Mouse (Mus musculus): ENCODE results near the gene Zfhx3.

Zfhx3 gene

DNA sequence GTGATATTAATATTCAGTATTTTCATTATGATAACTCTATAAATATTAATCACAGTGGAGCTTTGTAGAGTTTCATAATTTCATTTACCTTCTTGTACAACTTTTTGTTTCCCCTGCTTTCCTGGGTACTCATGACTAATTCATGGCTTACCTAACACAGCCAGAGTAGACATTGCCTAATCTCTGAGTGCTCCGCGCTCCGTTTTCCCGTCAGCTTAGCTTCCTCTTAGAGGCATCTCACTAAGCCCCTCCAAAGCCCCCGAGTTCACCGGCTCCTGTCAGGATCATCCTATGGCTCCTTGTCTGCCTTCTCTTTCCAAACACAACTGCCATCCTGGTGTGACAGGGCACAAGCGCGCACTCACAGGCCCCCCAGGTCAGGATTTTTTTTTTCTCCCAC, 916.6 kb downstream of the Zfhx3 start:
- DNase-seq (ENCODE audit: low spot score): no peak

DNA sequence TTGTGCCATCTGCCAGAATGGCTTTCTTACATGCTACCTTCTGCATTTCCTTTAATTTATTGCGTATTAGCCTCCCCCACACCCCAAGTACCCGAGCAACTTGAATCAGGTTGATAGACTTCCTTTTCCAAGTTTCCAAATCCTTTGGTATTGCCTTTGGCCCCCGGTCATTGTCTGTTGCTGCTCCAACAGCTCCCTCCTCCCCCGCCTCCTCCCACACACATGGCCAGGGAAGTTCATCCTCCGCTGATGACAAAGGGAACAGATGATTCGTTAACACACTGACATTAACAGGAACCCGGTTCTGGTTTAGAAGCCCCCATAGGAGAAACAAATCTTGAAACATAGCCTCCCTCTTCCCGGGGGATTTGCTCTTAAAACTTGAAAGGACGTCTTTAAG, 917.5 kb downstream of the Zfhx3 start:
- no peak for DNase-seq (ENCODE audit: low spot score)

DNA sequence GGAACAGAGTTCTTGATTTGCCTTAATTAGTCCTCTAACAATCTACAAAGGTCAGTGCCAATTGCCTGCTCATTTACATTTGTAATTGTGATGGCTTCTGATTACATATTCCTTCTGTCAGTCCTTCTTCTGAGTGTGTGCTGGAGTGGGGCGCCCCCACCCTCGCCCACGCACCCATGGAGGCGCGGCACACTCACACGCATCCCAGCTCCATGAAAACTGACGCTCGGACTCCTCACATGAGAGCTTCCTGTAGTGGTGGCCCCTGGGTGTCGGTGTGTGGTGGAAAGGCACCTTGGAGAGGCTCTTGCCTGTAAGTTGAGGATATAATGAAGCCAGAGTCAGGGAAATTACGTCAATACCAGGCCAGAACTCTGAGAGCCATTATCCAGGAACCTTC, 921.0 kb downstream of the Zfhx3 start:
- DNase-seq (ENCODE audit: low spot score): no peak

DNA sequence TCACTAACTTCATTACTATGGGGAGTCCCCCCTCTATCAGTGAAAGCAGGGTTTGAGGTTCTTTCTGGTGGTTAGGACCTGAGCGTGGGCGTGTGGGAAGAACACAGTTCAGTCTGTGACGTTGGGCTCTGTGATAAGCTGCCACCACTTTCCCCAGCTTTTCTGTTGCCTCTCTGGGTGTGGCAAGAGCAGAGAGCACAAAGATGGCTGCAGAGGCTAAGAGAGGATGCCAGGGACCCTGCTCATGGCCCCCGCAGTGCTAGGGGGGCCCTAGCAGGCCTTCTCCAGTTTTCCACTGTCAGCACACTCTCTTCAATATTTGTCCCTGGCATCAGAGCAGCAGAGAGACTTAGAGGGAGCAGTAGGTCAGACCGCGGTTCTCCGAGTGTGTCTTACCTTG, 924.0 kb downstream of the Zfhx3 start:
- peak; percentile 29 for DNase-seq (ENCODE audit: low spot score)

DNA sequence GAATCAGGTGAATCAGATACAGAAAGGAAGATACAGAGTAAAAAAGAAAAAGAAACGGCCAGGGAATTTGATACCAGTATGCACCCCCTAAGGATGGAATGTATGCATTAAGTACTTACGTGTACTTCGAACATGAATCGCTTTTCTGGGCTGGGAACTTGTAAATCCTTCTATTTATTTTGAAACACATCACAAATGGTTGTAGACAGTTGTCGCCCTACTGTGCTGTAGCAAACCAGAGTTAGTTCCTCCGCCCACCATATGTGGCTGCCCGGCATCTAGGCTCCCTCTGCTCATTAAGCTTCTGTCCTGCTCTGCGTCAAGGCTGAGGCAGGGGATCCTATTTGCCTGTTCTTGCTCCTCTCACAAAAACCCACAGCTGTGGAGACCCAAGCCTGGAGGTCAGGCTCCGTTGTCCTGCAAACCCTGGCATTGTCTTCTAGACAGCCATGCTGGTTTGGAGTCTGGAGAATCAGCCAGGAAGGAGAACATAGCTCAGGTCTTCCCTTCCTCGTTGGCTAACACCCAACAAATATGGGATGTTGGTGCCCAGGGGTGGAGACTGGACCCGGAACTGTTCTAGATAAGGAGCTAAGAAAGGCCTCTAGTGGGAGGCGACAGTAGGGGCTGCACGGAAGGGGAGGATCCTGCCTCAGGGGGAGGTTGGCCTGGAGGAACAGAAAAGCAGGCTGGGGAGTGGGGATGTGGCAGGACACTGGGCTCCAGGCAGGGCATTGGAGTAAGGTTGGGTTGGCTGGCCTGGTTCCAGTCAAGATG, 925.2 kb downstream of the Zfhx3 start:
- DNase-seq (ENCODE audit: low spot score): no peak

DNA sequence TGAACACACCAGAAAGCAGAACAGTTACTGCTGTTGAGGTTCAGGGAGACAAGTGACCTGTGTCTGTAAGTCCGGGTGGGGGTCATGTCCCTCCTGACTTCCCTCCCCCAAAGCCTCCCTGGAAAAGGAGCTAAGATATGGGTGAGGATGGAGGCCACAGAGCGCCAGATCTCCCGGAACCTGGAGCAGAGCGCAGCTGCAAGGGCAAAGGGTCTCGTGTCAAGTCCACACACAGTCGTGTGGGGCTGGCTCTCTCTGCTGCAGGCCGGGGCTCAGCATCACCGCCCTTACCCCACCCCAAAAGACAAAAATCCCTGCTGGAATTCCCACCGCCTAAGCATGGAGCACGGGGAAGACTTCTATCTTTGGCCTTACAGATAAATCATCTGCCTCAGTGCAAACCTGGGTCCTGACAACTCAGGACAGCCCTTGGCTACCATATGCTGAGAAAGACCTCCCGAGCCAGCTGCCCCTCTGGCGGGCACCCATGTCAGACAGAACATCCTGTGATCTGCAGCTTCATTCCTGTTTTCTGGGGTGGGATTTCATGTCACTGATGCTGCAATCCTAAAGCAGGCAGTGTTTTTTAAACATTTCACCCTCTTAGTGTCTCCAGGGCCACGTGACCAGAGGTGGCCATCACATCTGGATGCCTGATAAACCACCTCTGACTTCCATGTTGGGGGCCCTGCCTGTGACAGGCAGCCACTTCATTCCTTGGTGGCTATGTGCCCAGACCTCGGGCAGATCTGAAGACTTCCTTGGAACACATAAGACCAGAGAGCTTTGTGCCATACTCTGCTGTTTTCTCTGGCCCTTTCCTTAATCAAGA, 926.0 kb downstream of the Zfhx3 start:
- DNase-seq (ENCODE audit: low spot score): no peak

DNA sequence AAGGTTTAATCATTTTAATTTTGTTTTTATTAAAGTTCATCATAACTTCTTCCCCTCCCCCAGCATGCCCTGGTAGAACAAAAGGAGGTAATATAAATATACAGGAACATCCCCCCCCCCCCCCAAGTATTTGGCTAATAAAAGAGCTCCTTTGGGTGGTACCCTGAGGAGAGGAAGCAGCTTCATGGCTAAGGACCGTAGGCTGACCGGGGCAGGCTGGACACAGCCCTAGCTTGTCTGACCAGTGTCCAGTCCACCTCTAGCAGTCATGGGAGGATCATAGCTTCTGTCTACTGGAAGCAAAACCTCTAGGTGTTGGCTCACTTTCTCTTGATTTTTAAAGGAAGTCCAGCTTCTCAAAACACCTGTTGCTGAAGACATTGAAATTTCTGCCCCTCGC, 927.0 kb downstream of the Zfhx3 start:
- no peak for DNase-seq (ENCODE audit: low spot score)

DNA sequence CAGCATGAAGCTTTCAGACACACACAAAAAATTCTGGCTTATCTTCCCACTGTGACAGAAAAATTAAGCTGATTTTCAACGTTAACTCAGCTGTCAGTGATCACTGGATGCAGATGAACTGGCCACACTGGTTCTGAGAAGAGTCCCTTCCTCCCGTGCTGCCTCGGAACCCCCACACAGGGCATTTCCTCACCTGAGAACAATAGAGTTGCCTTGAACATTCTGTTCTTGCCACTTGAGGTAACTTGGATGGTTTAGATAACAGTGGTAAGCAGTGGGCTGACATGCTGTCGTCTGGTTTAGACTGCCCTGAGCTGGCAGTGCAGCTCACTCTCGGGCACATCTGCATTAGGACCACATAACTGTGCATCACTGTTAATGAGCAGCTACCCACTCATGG, 927.5 kb downstream of the Zfhx3 start:
- no peak for DNase-seq (ENCODE audit: low spot score)

DNA sequence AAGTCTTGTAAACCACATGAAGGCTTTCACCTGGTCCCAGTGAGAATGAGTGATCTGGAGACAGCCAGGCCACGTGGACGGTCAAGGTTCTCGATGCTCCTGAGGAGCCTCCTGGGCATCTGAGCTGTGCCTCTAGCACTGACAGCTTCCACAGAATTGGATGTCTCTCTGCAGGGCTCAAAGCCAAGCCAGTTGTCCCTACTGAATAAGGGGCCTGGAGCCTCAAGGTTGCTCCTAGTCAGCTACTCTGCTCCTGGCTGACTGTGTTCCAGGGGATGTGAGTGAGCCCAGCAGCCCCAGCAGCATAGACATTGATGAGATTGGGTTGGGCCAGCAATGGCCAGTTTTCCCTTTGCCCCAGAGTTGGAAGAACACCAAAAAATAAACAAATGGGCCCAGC, 927.9 kb downstream of the Zfhx3 start:
- DNase-seq (ENCODE audit: low spot score): no peak

DNA sequence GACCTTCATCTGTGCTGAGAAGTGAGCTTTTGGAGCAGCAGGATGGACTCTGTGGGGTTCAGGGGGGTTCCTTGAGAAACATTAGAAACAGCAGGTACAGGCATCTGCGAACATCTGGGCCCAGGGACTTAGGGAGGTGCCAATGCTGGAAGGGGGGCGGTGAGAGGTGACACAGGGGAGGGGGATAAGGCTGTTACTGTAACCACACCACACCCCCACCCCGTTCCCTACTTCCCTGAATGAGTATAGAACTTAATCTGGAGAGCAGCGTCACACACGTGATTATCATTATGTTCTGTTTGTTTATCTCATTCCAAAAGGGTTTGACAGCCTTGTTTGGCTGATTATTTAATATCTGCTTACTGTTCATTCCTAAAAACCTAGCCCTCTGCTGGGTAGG, 933.3 kb downstream of the Zfhx3 start:
- no peak for DNase-seq (ENCODE audit: low spot score)

DNA sequence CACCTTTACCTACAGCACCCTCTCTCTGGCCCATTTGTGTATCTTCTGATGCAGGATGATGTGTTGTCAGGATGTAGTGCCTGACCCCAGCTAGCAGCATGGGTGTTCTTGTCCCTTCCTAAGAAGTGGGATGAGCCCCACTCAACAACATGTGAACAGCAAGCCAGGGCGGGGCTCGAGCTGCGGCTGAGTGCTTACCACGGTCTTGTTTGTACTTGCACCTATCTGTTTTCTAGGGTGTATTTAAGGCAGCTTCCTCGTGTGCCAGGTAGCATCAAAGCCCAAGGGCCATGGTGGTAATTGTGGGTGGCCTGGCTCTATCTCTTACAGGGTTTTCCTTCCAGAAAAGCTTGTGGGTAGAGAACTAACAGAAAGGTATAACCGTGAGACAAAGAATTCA, 937.7 kb downstream of the Zfhx3 start:
- DNase-seq (ENCODE audit: low spot score): peak; percentile 53

DNA sequence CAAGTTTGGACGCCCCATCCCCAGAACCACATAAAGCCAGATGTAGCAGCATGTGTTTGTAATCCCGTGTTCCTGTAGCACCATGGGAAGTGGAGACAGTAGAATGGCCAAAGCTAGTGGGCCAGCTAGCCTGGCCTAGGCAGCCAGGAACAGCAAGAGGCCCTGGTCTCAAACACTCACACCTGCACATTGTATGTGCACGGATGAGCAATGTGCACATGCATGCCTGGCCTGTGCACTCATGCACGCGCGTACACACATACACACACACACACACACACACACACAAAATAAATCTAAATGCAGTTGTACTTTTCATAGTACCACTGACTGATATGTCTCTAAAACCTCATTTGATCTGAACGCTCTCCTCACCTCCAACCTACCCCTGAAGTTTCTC, 938.9 kb downstream of the Zfhx3 start:
- DNase-seq (ENCODE audit: low spot score): no peak

DNA sequence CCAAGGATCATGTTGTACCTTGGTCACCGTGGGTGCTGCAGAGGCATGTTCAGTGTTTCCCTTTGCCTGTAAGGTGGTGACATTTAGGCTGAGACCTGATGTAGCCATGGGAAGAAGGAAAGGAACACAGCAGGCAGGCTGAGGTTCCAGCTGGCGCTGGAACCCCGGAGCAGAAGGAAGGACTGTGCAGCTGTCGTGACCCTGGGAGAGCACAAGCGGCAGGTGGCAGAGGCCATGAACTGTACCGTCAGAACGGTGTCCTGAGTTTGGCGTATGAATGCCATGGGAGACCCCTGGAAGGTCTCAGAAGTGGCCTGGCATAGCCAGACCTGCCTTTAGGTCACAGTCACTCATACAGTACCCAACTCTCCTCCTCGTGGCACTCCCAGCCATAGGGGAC, 939.6 kb downstream of the Zfhx3 start:
- DNase-seq (ENCODE audit: low spot score): no peak

DNA sequence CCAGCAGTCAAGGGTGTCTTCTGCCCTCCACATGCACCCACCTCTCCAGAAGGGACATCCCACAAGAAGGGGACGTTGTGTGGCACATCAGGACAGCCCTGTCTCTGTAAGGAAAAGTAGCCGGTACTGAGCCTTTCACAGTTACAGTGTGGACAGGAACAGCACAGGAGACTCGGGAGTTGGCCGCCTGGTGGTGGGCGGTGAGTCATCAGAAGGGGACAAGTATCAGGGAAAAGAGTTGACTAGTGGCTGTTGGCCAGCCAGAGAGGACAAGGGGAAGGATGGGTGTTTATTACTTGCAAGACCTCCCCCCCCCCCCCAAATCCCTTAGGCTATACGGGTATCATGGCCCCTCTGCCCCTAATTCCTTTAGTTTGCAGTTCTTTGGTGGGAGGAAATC, 940.9 kb downstream of the Zfhx3 start:
- no peak for DNase-seq (ENCODE audit: low spot score)

DNA sequence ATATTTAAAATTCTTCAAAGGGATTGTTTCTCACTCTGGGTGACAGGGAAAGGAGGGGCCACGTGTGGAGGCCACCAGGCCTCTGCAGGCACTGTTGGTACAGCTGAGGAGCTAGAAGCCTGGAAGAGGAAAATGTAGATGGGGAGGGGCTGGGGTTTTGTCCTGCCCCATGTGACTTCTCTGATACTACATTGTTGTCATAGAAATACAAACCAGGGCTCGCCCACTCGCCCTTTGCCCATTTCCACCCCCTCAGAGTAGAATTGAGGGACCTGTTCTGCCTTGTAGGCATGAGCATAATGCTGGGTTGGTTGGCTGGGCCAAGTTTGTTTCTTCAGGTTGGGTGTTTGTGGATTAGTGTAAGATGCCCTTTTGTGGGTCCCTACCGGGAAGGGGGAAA, 942.5 kb downstream of the Zfhx3 start:
- no peak for DNase-seq (ENCODE audit: low spot score)

DNA sequence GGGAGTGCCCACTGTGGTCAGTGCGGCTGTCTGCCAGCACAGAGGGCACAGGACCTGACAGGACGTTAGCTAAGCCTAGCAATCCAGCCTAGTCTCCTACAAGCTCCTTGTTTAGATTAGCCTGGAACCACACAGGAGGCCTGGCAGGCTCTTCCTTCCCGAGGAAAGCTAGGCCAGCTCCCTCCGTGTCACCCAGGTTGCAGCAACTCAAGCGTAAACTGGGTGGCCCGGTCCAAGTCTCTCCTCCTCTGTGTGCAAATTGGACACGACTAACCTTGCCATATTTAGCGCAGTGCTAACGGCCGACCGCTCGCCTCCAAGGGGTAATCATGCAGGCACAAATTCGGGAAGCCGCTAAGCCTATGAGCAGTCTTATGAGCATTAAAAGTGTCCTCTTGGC, 943.0 kb downstream of the Zfhx3 start:
- DNase-seq (ENCODE audit: low spot score): no peak

DNA sequence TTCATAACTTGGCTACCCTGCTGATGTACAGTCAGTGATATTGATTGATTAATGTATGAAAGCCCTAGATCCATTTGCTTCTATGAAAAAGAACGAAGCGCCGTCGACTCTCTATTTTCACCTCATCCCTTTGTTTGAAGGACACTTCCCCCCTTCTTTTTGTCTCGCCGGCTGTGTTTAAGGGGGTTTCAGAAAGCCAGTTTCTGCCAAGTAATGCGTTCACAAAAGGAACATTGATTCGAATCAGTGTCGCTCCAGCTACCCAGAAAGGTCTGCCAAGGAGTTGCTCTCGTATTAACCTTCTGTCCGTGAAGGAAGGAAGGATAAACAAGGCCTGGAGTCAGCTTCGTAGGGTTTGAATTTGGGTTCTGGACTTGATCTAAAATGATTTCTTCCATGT, 943.4 kb downstream of the Zfhx3 start:
- no peak for DNase-seq (ENCODE audit: low spot score)

DNA sequence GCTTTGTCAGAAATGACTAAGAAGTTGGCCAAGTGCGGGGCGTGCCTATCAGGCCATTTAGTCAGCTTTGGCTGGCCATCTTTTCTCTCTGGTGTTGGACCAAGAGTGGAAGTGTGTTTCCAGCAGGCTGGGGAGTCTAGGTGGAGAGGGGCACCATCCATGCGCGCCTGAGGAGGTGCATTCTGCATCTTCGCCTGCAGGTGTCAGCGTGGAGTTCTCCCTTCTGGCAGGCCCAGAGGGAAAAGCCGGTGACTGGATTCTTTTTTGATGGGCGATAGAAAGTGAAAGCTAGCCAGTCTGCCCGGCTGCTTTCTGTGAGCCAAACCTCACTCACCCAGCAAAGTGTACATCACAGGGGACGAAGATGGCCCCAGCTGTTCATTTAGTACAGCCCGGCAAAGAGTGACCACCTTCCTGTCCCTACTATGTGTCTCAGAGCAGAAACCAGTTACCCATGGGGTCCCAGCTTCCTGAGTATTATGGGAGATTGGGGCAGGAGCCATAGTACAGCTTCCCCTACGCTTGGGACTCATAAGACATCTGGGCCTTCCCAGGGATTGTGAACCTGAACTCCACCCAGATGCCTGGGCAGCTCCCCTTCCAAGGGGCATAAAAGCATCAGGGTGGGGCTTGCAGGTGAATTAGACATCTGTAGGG, 944.3 kb downstream of the Zfhx3 start:
- peak; percentile 84 for DNase-seq (ENCODE audit: low spot score)

DNA sequence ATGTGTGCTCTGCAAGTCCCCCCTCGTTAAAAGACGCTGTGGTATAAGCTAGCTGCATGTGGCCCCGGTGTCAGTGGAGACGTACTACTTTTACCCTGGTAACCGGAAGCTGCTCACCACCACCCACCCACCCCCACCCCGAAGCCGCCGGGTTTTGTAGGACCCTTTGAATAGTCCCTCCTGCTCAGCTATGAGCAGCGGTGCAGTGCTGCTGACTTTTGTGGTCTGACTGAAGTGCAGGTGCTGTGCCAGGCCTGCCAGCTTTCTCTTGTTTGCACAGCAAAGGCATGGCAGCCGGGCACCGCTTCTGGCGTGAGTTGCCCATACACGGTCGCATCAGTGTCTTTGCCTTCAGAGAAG, 944.8 kb downstream of the Zfhx3 start:
- DNase-seq (ENCODE audit: low spot score): peak; percentile 72

DNA sequence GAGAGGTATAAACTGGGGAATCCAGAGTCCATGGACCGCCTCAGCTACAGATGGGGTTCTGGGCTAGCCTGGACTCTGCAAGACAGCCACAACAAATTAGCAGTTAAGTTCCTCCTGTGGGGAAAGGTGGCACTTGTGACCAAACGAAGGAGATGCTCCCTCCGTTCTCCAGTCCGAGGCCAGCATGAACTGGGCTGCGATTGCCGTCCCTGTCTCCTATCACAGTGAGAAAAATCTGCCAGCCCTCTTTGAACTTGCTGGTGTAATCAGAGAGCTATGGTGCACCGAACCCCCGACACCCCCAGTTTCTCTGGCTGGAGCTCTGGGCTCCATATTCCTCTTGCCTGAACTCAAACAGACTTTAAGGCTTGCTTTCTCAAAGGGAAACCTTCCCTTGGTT, 945.4 kb downstream of the Zfhx3 start:
- DNase-seq (ENCODE audit: low spot score): no peak

DNA sequence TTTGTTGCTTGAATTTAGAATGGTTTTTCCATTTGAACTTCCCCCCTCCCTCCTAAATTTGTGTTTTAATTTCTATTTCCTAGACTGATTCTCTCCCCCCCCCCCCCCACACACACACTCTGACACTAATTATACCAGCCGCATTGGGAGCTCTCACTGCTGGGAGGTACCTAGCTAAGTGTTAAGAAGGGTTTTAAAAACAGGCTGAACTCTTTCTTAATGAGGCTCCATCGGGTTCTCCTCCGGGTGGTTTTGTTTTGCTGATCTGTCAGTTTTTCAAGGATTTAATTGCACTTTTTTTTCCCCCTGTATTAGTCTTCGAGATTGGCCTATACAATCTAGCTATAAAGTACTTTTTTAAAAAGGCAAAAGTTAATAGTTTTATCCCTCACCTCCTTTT, 946.5 kb downstream of the Zfhx3 start:
- DNase-seq (ENCODE audit: low spot score): no peak

DNA sequence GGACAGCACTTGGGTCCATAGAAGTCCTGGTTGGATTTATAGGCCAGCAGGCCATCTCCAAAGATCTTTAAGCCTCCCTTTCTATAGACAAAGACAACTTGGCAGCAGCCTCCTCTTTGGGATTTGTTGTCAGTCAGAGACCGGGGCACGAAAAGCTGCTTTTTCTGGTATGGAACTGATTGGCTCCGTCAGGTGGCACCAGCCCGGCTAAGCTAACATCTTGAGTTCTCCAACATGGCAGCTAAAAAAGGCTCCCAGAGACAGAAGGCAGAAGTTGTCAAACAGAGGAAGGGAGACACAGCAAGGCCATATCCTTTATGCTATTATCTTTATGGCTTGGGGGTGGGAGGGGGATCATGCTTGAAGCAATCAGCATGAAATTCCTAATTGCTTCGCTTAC, 947.0 kb downstream of the Zfhx3 start:
- no peak for DNase-seq (ENCODE audit: low spot score)

DNA sequence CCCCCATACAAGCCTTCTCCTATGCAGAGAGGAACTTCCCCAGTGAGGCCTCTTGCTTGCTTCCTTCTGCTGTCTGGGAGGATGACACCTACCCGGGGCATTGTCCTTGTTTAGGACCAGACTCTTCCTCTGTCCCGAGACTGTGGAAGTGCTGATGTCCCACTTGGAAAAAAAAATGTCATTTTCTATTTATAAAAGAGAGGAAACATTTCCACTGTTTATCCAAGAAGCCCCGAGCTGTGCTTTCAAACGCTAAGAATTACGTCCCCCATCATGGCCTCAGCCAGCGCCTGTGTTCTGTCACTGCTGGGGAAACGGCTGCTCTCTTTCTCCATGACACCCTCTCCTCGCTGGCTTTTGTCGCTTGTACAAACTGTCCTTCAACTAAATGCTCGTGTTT, 951.8 kb downstream of the Zfhx3 start:
- no peak for DNase-seq (ENCODE audit: low spot score)

All from T-cell, adult 2 months (primary cell).